Mouse (Mus musculus) bone marrow, adult 2 months (tissue): ENCODE measurements around the gene Vps53.

Source experiments
- CTCF ChIP-seq: fragments of 200-500 bp; IDR thresholded peaks from 2 replicates; pipeline ENCODE4 v1.5.1; 2011; ENCODE audit warnings: low read length, control low read depth; ENCODE audit not compliant: control insufficient read depth, insufficient read depth
- POLR2A ChIP-seq: fragments of 200-500 bp; IDR thresholded peaks from 2 replicates; pipeline ENCODE4 v1.6.1; 2011; ENCODE audit warnings: low read depth, mild to moderate bottlenecking, control low read depth, low read length, borderline replicate concordance; ENCODE audit not compliant: control insufficient read depth

DNA sequence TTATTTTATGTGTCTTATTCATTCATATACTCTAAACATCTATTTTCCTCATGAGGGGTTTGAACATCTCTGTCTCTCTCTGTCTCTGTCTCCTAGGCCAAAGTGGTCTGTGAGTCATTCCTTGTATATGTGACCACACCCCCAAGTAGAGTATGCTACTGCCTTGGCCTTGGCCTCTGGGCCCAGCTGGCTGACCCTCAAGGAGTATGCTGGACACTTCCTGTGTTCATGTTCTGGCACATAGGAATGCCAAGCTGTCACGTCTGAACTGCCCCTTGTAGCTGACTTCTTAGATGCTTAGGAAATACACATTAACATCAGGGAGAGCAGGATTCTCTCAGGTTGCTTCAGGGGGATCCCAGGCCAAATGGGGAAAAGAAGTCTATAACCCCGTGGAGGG, 99.2 kb downstream of the Vps53 start:
- TF ChIP-seq POLR2A (no peak), CTCF (no peak)
